Mouse (Mus musculus) neural tube, embryonic 11.5 days (tissue): ENCODE results near the gene Slit3. TPM values are rescaled to one million over a fixed set of nuclear protein-coding genes. Genes with fewer than 3 reads are reported as not detected.

Source experiments
- ATAC-seq: fragments of 200-750 bp; cut with Nextera tagmentation; 2 replicates; pipeline ENCODE4 v1.8.0; 2017; ENCODE audit warnings: moderate number of reproducible peaks, mild to moderate bottlenecking, moderate TSS enrichment, moderate library complexity; ENCODE audit not compliant: insufficient read depth, low FRiP score, low TSS enrichment
- DNase-seq: peaks from one replicate; pipeline ENCODE4 v3.0.0-alpha.2; 2015; ENCODE audit warnings: low spot score
- H3K27ac ChIP-seq: fragments of 300-500 bp; sonication (generic); 2 replicates; pipeline ENCODE4 v1.5.1; 2014; ENCODE audit warnings: low read depth, mild to moderate bottlenecking, low read length
- H3K27me3 ChIP-seq: fragments of 300-500 bp; sonication (generic); 2 replicates; pipeline ENCODE4 v1.6.1; 2014; ENCODE audit warnings: mild to moderate bottlenecking, low read length, mixed read lengths; ENCODE audit not compliant: control insufficient read depth, insufficient read depth
- H3K36me3 ChIP-seq: fragments of 300-500 bp; sonication (generic); 2 replicates; pipeline ENCODE4 v1.6.1; 2014; ENCODE audit warnings: mild to moderate bottlenecking, low read length, moderate library complexity, mixed read lengths; ENCODE audit not compliant: control insufficient read depth, insufficient read depth
- H3K4me1 ChIP-seq: fragments of 300-500 bp; sonication (generic); 2 replicates; pipeline ENCODE4 v1.6.1; 2014; ENCODE audit warnings: low read length, mixed read lengths; ENCODE audit not compliant: control insufficient read depth, insufficient read depth
- H3K4me2 ChIP-seq: fragments of 300-500 bp; sonication (generic); 2 replicates; pipeline ENCODE4 v1.6.1; 2014; ENCODE audit warnings: low read depth, mild to moderate bottlenecking, moderate library complexity
- H3K4me3 ChIP-seq: fragments of 300-500 bp; sonication (generic); 2 replicates; pipeline ENCODE4 v1.5.1; 2014; ENCODE audit warnings: low read depth, low read length
- H3K9ac ChIP-seq: fragments of 300-500 bp; sonication (generic); 2 replicates; pipeline ENCODE4 v1.6.1; 2014; ENCODE audit warnings: mild to moderate bottlenecking, low read length
- H3K9me3 ChIP-seq: fragments of 300-500 bp; sonication (generic); 2 replicates; pipeline ENCODE4 v1.6.1; 2016; ENCODE audit warnings: low read length; ENCODE audit not compliant: control insufficient read depth
- WGBS: fragments of 180-500 bp; shearing (Covaris S2); extraction: QIAGEN DNeasy Blood & Tissue Kit; methylation state at CpG from one replicate; pipeline ENCODE4 v1.1.7; 2014; 5-methylcytosine and 5-hydroxymethylcytosine counted together
- polyA plus RNA-seq: library from polyadenylated mRNA; unstranded; fragments of >200 nt; fragmentation: Nextera tagmentation; extraction: Ambion mirVana; gene quantifications from 2 replicates; pipeline ENCODE4 v1.2.1, GENCODE M21; 2014

Gene Slit3
- polyA plus RNA-seq, 1 experiment from 2014 or later = 41.3 TPM

DNA sequence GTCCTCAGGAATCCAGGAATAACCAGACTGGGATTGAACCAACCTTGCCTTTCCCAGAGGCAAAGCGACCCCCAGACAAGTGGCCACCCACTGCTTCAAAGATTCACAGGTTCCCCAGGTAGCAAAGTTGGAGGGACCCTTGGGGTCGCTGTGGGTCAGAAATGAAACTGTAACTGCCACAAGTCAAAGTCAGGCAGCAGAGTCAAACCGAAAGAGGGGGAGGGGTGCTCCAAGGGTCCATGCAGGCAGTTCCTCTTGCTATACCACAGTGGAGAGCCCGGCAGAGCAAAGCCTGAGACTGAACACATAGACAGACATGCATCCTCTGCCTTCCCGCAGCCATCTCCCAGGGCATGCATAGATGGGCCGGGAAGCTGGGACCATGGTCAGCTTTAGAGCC, 590.3 kb downstream of the Slit3 start:
- no peak overlapping the region for H3K9ac ChIP-seq
- no peak overlapping the region for H3K4me3 ChIP-seq
- 81% methylated on average over 6 of the region's 6 CpGs for WGBS
- no peak overlapping the region for H3K27ac ChIP-seq
- DNase-seq (no peak), ATAC-seq (no peak)
- no peaks in the 10 kb centered on the region for H3K4me1 ChIP-seq
- H3K36me3 ChIP-seq = no peaks in the 10 kb centered on the region; the same call in 1 of the 2 replicates
- H3K27me3 ChIP-seq = no peaks in the 10 kb centered on the region
- no peaks in the 10 kb centered on the region for H3K9me3 ChIP-seq
- no peak overlapping the region for H3K4me2 ChIP-seq

GRCm38 (mm10) chr11:35718881-35719280, 597.9 kb downstream of the Slit3 start:
- Histone ChIP-seq H3K4me3 (no peak overlapping the region), H3K9me3 (no peaks in the 10 kb centered on the region), H3K36me3 (no peaks in the 10 kb centered on the region), H3K27ac (no peak overlapping the region), H3K4me2 (no peak overlapping the region), H3K9ac (no peak overlapping the region), H3K27me3 (no peaks in the 10 kb centered on the region), H3K4me1 (no peaks in the 10 kb centered on the region)
- ATAC-seq (no peak), DNase-seq (no peak)
- 81% methylated on average over 1 of the region's 1 CpGs for WGBS

DNA sequence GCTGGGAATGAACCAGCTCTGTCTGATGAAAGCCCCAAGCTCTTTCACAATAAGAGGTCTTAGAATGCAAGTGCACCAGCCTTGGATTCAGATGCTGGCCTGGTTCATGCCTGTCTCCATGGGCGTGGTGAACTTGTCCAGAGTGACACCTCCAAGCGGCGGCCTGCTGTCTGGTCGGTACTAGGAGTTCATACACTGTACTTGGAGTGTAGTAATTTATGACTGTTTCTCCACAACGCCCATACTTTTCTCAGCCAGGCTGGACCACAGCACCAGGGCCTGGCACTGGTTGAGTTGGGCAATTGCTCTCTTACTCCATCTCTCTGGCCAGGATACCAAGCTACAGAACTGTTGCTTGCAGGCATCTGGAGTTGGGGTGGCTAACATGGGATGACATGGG, 602.9 kb downstream of the Slit3 start:
- H3K4me3 ChIP-seq = no peak overlapping the region
- H3K4me2 ChIP-seq = no peak overlapping the region
- H3K9me3 ChIP-seq = no peaks in the 10 kb centered on the region
- H3K4me1 ChIP-seq = no peaks in the 10 kb centered on the region
- no peak overlapping the region for H3K27ac ChIP-seq
- no peak for ATAC-seq
- H3K9ac ChIP-seq = no peak overlapping the region
- H3K27me3 ChIP-seq = no peaks in the 10 kb centered on the region
- H3K36me3 ChIP-seq = no peaks in the 10 kb centered on the region
- WGBS = 85% methylated on average over 5 of the region's 5 CpGs
- no peak for DNase-seq

GRCm38 (mm10) chr11:35726341-35726846, 605.4 kb downstream of the Slit3 start:
- no peaks in the 10 kb centered on the region for H3K36me3 ChIP-seq
- no peak overlapping the region for H3K4me3 ChIP-seq
- no peaks in the 10 kb centered on the region for H3K9me3 ChIP-seq
- 85% methylated on average over 8 of the region's 8 CpGs for WGBS
- DNase-seq (no peak), ATAC-seq (no peak)
- H3K9ac ChIP-seq = no peak overlapping the region
- H3K4me2 ChIP-seq = no peak overlapping the region
- no peaks in the 10 kb centered on the region for H3K4me1 ChIP-seq
- H3K27ac ChIP-seq = no peak overlapping the region
- H3K27me3 ChIP-seq = no peaks in the 10 kb centered on the region

DNA sequence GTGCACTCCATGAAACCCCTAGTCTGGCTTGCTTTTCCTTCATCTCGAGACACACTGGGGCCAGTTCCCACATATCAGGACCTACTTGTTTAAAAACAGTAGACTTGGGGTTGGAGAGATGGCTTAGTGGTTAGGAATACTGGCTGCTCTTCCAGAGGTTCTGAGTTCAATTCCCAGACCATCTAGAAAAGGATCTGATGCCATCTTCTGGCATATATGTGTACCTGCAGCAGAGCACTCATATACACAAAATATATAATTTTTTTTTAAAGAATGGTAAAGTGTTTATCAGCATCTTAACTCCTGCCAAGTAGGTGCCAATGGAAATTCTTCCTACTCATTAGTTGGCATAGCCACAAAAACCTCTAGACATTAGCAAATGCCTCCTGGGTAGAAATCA, 607.2 kb downstream of the Slit3 start:
- Histone ChIP-seq H3K9me3 (no peaks in the 10 kb centered on the region), H3K27me3 (no peaks in the 10 kb centered on the region), H3K9ac (no peak overlapping the region), H3K4me3 (no peak overlapping the region), H3K4me2 (no peak overlapping the region), H3K27ac (no peak overlapping the region), H3K4me1 (no peaks in the 10 kb centered on the region), H3K36me3 (no peaks in the 10 kb centered on the region)
- DNase-seq = no peak
- 97% methylated on average over 1 of the region's 1 CpGs for WGBS
- no peak for ATAC-seq

- ATAC-seq = no peak
- no peak for DNase-seq
Observed at GRCm38 (mm10) chr11:35729186-35729585, 608.2 kb downstream of the Slit3 start.

GRCm38 (mm10) chr11:35732366-35732765, 611.3 kb downstream of the Slit3 start:
- Histone ChIP-seq H3K4me1 (no peaks in the 10 kb centered on the region), H3K9me3 (no peaks in the 10 kb centered on the region), H3K9ac (no peak overlapping the region), H3K27ac (no peak overlapping the region), H3K27me3 (no peaks in the 10 kb centered on the region), H3K4me3 (no peak overlapping the region), H3K4me2 (no peak overlapping the region), H3K36me3 (no peaks in the 10 kb centered on the region)
- no peak for DNase-seq
- WGBS = 69% methylated on average over 1 of the region's 1 CpGs
- no peak for ATAC-seq

More at GRCm38 (mm10) chr11:35729186-35729585, 608.2 kb downstream of the Slit3 start:
- Histone ChIP-seq H3K27ac (no peak overlapping the region), H3K27me3 (no peaks in the 10 kb centered on the region), H3K4me2 (no peak overlapping the region), H3K9ac (no peak overlapping the region), H3K4me3 (no peak overlapping the region), H3K36me3 (no peaks in the 10 kb centered on the region), H3K4me1 (no peaks in the 10 kb centered on the region), H3K9me3 (no peaks in the 10 kb centered on the region)
- WGBS = 57% methylated on average over 5 of the region's 5 CpGs

DNA sequence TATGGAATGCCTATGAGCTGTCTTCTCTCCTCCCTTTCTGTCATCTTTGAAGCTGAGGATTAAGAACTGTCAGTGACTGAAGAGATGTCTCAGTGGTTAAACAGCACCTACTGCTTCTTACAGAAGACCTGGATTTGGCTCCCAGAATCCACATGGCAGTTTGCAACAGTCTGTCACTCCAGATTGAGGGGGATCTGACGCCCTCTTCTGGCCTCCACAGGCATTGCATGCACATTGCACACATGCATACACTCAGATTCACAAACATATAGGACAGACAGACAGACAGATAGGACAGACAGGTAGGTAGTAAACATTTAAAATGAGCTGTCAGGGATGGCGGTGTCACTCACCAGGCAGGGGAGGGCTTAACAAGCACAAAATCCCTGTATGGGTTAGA, 615.8 kb downstream of the Slit3 start:
- ATAC-seq (no peak), DNase-seq (no peak)
- Histone ChIP-seq H3K4me2 (no peak overlapping the region), H3K9me3 (no peaks in the 10 kb centered on the region), H3K27ac (no peak overlapping the region), H3K4me3 (no peak overlapping the region), H3K36me3 (no peaks in the 10 kb centered on the region), H3K9ac (no peak overlapping the region), H3K27me3 (no peaks in the 10 kb centered on the region), H3K4me1 (no peaks in the 10 kb centered on the region)
- 63% methylated on average over 2 of the region's 2 CpGs for WGBS

- no peaks in the 10 kb centered on the region for H3K4me1 ChIP-seq
- no peaks in the 10 kb centered on the region for H3K36me3 ChIP-seq
- no peak overlapping the region for H3K4me3 ChIP-seq
- no peak overlapping the region for H3K27ac ChIP-seq
- 95% methylated on average over 2 of the region's 2 CpGs for WGBS
- H3K27me3 ChIP-seq = no peaks in the 10 kb centered on the region
- no peaks in the 10 kb centered on the region for H3K9me3 ChIP-seq
- no peak overlapping the region for H3K9ac ChIP-seq
- no peak overlapping the region for H3K4me2 ChIP-seq
- no peak for ATAC-seq
- DNase-seq = no peak
Observed at GRCm38 (mm10) chr11:35737262-35737661, 616.2 kb downstream of the Slit3 start.
